Mouse (Mus musculus) neural tube, embryonic 14.5 days (tissue): ENCODE results near the gene Prr36. TPM values are rescaled to one million over a fixed set of nuclear protein-coding genes. Genes with fewer than 3 reads are reported as not detected.

ENCODE experiments used
- ATAC-seq: fragments of 200-750 bp; cut with Nextera tagmentation; 2 replicates; pipeline ENCODE4 v1.8.0; 2017; ENCODE audit warnings: low read depth, mild to moderate bottlenecking, moderate TSS enrichment, moderate library complexity
- H3K27ac ChIP-seq: fragments of 300-500 bp; sonication (generic); 2 replicates; pipeline ENCODE4 v1.5.1; 2014; ENCODE audit warnings: low read depth, mild to moderate bottlenecking, control low read depth, low read length, moderate library complexity, mixed read lengths
- H3K27me3 ChIP-seq: fragments of 300-500 bp; sonication (generic); 2 replicates; pipeline ENCODE4 v1.6.1; 2014; ENCODE audit warnings: low read length; ENCODE audit not compliant: control insufficient read depth, insufficient read depth
- H3K36me3 ChIP-seq: fragments of 300-500 bp; sonication (generic); 2 replicates; pipeline ENCODE4 v1.6.1; 2014; ENCODE audit warnings: low read length, mixed read lengths; ENCODE audit not compliant: control insufficient read depth, insufficient read depth
- H3K4me1 ChIP-seq: fragments of 300-500 bp; sonication (generic); 2 replicates; pipeline ENCODE4 v1.6.1; 2014; ENCODE audit warnings: low read length; ENCODE audit not compliant: control insufficient read depth, insufficient read depth
- H3K4me2 ChIP-seq: fragments of 300-500 bp; sonication (generic); 2 replicates; pipeline ENCODE4 v1.6.1; 2014; ENCODE audit warnings: mild to moderate bottlenecking, low read depth, low read length, control low read depth
- H3K4me3 ChIP-seq: fragments of 300-500 bp; sonication (generic); 2 replicates; pipeline ENCODE4 v1.5.1; 2014; ENCODE audit warnings: low read depth, low read length, control low read depth, mixed read lengths
- H3K9ac ChIP-seq: fragments of 300-500 bp; sonication (generic); replicated peaks from 2 replicates; pipeline ENCODE4 v1.6.1; 2014; ENCODE audit warnings: low read depth, mild to moderate bottlenecking, control low read depth, low read length, mixed read lengths
- H3K9me3 ChIP-seq: fragments of 300-500 bp; sonication (generic); 2 replicates; pipeline ENCODE4 v1.6.1; 2016; ENCODE audit warnings: low read length; ENCODE audit not compliant: control insufficient read depth
- WGBS: fragments of 180-500 bp; shearing (Covaris S2); extraction: QIAGEN DNeasy Blood & Tissue Kit; methylation state at CpG from one replicate; pipeline ENCODE4 v1.1.7; 2014; 5-methylcytosine and 5-hydroxymethylcytosine counted together
- polyA plus RNA-seq: library from polyadenylated mRNA; unstranded; fragments of >200 nt; fragmentation: Nextera tagmentation; extraction: Ambion mirVana; gene quantifications from 2 replicates; pipeline ENCODE4 v1.2.1, GENCODE M21; 2014

Gene Prr36
- polyA plus RNA-seq, 1 experiment from 2014 or later, result 53.3 TPM

DNA sequence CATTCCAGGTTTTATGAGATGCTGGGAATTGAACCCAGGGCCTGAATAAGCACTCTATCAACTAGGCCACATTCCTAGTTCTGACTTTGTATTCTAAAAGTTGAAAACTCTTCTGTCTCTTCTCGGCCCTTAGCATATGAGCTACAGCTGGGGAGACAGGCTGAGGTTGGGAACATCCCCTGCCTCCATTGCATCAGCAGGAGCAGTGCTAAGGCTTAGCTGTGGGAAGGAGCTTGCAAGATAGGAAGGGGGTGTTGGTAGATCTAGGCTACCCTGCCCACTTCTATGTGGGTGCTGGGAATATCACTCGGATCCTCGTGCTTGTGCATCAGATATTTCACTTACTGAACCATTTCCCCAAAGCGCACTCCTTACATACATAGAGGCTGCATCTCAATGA lies 10.7 kb upstream of the Prr36 start:
- Histone ChIP-seq H3K4me3 (no peak overlapping the region), H3K36me3 (no peaks in the 10 kb centered on the region), H3K27ac (no peak overlapping the region), H3K27me3 (0 out of 2 replicates have a peak, but pooled peaks cover 2% of the 10 kb centered on the region), H3K4me1 (no peaks in the 10 kb centered on the region), H3K4me2 (no peak overlapping the region), H3K9me3 (no peaks in the 10 kb centered on the region), H3K9ac (no peak overlapping the region)
- whole genome bisulfite sequencing, result 92% methylated on average over 4 of the region's 4 CpGs
- ATAC-seq, result no peak

DNA sequence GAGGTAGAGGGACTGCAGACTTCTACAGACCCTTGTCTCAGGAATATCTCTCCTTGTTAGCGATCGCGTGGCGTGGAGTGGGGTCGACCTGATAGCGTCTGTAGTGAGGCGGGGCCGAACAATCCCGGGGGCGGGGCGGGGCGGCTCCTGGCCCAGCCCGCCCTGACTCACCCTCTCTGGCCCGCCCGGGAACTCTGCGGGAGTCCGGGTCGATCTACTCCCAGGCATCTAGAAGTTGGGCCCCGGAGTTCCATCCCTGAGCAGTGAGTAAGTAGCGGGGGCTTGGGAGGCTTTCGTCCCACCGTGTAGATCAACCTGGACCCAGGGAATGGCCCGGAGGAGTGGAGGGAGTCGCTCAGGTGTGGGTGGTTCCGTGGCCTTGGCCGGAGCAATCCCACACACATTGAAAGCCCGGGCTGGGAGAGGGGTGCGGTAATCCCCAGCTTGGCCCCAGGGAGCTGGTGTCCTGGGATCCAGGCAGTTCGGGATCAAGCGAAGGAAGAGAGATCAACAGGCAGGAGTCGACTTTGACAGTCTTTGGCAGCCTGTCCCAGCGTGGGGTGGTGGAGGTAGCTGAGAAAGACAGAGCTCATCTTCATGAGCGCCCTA lies 9.6 kb upstream of the Prr36 start, which contains the start of gene Lrrc8e:
Lrrc8e (plus strand) TSS at position 89 of the 609 bp plus-strand sequence.
- Histone ChIP-seq H3K4me3 (no peak within 1 kb of the TSS), H3K4me2 (peak within 1 kb of the TSS; percentile 9; the same call in 1 of the 2 replicates)

DNA sequence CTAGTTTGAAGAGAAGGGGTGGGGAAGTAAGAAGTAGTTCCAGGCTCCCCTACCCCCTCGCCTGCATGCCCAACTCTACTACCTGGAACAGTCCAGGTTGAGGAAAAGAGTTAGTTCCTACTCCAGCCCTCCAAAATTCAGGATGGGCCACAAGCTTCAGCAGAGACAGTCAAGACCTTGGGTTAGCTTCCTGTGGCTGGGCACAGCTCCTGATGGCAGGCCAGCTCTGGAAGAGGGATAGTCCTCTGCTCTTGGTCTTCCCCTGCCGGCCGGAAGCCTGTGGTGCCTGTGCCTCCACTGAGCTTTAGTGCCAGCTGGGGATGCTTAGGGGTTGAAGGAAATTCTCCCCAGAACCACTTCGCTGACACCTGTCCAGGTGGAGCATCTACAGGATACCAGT lies 9.1 kb upstream of the Prr36 start:
- ATAC-seq, result no peak
- H3K4me2 ChIP-seq, result peak overlapping the region; percentile 9; the same call in 1 of the 2 replicates
- no peak overlapping the region for H3K27ac ChIP-seq
- 0 out of 2 replicates have a peak, but pooled peaks cover 2% of the 10 kb centered on the region for H3K27me3 ChIP-seq
- H3K4me1 ChIP-seq, result no peaks in the 10 kb centered on the region
- WGBS, result 22% methylated on average over 4 of the region's 4 CpGs
- H3K4me3 ChIP-seq, result no peak overlapping the region
- H3K36me3 ChIP-seq, result no peaks in the 10 kb centered on the region
- H3K9ac ChIP-seq, result no peak overlapping the region
- H3K9me3 ChIP-seq, result no peaks in the 10 kb centered on the region

More for the DNA sequence above, 9.6 kb upstream of the Prr36 start, which contains the start of gene Lrrc8e:
- Histone ChIP-seq H3K27ac (no peak within 1 kb of the TSS), H3K9me3 (no peaks in the 10 kb centered on the region), H3K9ac (no peak within 1 kb of the TSS), H3K27me3 (0 out of 2 replicates have a peak, but pooled peaks cover 2% of the 10 kb centered on the region), H3K36me3 (no peaks in the 10 kb centered on the region), H3K4me1 (no peaks in the 10 kb centered on the region)
- ATAC-seq, result no peak; the same call in 1 of the 2 replicates
- 5% methylated on average over 30 of the region's 33 CpGs for WGBS

DNA sequence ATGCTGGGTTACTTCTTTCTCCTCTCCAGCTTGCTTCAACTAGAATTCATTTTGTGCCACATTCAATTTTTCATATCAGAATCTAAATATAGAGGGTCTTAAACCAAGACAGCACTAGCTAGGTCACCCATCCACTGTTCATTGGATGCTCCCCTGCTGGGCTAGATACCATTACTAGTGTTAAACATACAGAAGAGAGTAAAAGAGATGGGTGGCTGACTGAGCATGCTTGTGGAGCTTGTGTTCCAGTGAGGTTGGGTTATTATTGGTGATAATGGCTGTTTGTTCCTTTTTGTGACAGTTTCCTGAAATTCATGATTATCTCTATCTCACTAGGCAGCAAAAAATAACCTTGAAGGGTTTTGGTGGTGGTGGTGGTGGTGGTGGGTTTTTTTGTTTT lies 4.8 kb upstream of the Prr36 start:
- ATAC-seq, result no peak
- Histone ChIP-seq H3K36me3 (no peaks in the 10 kb centered on the region), H3K27me3 (no peaks in the 10 kb centered on the region)

DNA sequence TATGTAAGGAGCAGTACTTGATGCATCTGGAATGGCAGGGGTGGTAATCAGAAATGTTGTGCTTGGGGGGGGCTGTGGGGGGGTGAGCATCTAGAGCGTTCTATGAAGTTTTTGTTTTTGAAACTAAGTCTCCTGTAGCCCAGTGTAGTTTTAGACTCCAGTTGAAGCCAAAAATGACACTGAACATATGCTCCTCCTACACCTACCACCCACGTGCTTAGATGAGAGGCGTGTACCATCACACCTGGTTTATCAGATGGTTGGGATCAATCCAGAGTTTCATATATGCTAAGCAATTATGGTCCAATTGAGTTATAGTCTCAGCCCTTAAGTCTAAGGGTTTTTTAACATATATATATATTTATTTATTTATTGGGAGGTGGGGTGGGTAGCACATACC lies 2.4 kb upstream of the Prr36 start:
- no peaks in the 10 kb centered on the region for H3K9me3 ChIP-seq
- WGBS, result 93% methylated on average over 3 of the region's 3 CpGs
- no peak overlapping the region for H3K4me3 ChIP-seq
- no peaks in the 10 kb centered on the region for H3K27me3 ChIP-seq
- no peak overlapping the region for H3K4me2 ChIP-seq
- no peak for ATAC-seq
- H3K9ac ChIP-seq, result no peak overlapping the region
- H3K4me1 ChIP-seq, result peaks cover 12% of the 10 kb centered on the region
- no peak overlapping the region for H3K27ac ChIP-seq
- peaks cover 5% of the 10 kb centered on the region; the same call in 1 of the 2 replicates for H3K36me3 ChIP-seq

More for the DNA sequence above, 4.8 kb upstream of the Prr36 start:
- H3K9ac ChIP-seq, result no peak overlapping the region
- H3K4me2 ChIP-seq, result no peak overlapping the region
- H3K9me3 ChIP-seq, result no peaks in the 10 kb centered on the region
- H3K4me1 ChIP-seq, result no peaks in the 10 kb centered on the region
- no peak overlapping the region for H3K4me3 ChIP-seq
- no peak overlapping the region for H3K27ac ChIP-seq

DNA sequence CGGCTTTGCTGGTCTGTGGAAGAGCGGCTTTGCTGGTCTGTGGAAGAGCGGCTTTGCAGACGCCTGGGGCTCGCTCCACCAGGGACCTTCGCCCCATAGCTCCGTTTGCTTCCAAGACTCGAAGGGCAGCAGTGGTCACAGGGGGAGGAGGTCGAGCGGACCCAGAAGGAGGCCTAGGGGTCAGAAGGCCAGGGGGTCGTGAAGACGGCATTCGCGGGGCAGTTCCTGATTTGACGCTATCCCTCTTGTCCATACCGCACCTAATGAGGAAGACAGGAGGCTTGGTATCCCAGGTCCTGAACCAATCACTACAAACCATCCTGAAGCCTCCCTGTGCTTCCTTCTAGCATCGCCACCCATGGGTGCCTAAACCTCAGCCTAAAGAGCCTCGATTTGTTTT lies 963 bp downstream of the Prr36 start:
- Histone ChIP-seq H3K4me2 (peak overlapping the region; percentile 94), H3K27me3 (no peaks in the 10 kb centered on the region), H3K9ac (peak overlapping the region; percentile 95), H3K27ac (peak overlapping the region; percentile 94), H3K4me3 (peak overlapping the region; percentile 73), H3K4me1 (peaks cover 33% of the 10 kb centered on the region), H3K9me3 (no peaks in the 10 kb centered on the region), H3K36me3 (peaks cover 11% of the 10 kb centered on the region; the same call in 1 of the 2 replicates)
- WGBS, result 3% methylated on average over 18 of the region's 18 CpGs
- no peak; the same call in none of the 2 replicates for ATAC-seq

DNA sequence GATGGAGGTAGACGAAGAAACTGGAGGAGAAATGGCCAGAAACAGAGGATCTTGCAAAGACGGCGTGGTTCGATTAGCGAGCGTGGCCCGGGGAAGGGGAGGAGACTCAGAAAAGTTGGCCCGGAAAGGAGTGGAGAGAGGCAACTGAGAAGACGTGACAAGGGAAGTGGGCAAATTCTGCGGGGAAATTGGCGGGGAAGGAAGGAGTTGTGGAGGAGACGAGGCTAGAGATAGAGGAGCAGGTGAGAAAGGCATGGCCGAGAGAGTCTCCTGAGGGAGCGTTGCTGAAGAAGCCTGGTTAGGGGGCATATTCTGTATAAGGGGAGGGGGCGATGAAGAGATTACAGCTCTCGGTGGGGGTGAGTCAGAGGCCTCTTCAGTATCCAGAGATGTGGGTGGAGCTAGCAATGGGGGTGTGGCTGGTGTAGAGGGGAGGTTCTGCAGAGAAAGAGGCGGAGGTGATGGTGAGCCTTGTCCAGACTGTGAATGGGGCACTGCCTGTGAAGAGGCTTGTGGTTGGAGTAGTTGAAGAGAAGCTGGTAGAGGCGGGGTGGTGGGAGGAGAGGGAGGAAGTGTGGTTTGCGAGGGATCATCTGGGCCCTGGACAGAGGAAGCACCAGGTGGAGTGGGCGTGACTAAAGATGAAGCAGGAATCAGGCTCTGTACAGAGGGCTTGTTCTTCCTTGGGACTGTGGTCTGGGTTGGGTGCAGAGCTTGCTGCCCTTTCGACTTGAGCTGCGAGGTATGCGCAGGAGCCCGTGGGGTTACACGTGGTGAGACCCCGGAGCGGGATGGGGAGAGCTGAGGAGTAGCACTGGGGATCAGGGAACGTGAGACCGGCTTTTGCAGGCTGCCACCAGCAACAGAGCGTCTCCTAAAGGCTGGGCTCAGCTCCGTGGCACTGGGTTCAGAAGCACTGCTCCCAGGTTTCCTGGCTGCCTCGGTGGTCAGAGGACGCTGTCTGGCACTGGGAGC lies 3.0 kb downstream of the Prr36 start:
- H3K9ac ChIP-seq, result 0 out of 2 replicates have a peak overlapping the region, but pooled peaks have one; percentile 39
- H3K4me1 ChIP-seq, result peaks cover 33% of the 10 kb centered on the region
- no peaks in the 10 kb centered on the region for H3K9me3 ChIP-seq
- ATAC-seq, result no peak
- H3K4me3 ChIP-seq, result peak overlapping the region; percentile 73
- peak overlapping the region; percentile 94 for H3K4me2 ChIP-seq
- H3K27ac ChIP-seq, result no peak overlapping the region
- no peaks in the 10 kb centered on the region for H3K27me3 ChIP-seq
- 12% methylated on average over 33 of the region's 33 CpGs for WGBS
- peaks cover 21% of the 10 kb centered on the region; the same call in 1 of the 2 replicates for H3K36me3 ChIP-seq

DNA sequence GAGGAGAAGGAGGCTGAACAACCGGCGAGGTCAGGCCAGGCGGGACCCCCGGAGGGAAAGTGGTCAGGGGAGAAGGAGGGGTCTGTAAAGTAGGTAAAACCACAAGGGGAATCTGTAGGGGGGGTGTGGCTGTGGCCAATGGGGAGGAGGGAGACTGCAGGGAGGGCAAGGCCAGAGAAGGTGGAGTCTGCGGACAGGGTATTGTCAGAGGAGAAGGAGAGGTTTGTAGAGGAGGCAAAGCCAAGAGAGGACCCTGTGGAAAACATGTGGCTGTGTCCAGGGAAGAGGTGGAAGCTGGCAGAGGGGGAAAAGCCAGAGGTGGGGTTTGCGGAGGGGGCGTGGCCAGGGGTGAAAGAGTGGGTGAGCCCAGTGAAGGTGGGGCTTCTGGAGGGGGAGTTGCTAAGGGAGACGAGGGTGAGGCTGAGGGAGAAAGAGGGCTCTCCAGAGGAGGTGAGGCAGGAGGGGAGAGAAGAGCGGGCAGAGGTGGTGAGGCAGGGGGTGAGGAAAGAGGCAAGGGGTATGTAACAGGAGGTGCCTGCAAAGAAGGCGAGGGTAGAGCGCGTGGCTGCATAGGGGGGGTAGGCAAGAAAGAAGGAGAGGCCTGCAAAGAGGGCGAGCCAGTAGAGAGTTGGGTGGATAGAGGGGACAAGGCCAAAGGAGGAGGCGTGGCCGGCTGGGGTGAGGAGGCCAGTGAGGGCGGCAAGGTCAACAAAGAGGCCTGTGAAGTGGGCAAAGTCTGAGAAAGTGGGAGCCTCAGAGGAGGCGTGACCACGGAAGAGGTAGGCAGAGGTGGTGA lies 3.9 kb downstream of the Prr36 start:
- Histone ChIP-seq H3K4me2 (peak overlapping the region; percentile 94), H3K36me3 (peaks cover 23% of the 10 kb centered on the region; the same call in 1 of the 2 replicates), H3K27ac (peak overlapping the region; percentile 12; the same call in 1 of the 2 replicates), H3K27me3 (no peaks in the 10 kb centered on the region), H3K4me1 (peaks cover 33% of the 10 kb centered on the region), H3K4me3 (peak overlapping the region; percentile 40), H3K9me3 (no peaks in the 10 kb centered on the region), H3K9ac (peak overlapping the region; percentile 59)
- WGBS, result 4% methylated on average over 18 of the region's 18 CpGs
- ATAC-seq, result peak; percentile 6
